Mouse (Mus musculus) liver, embryonic 12.5 days (tissue): ENCODE measurements around the gene Fastkd3. TPM values are rescaled to one million over a fixed set of nuclear protein-coding genes. Genes with fewer than 3 reads are reported as not detected.

Experiments
- ATAC-seq: fragments of 200-750 bp; cut with Nextera tagmentation; 2 replicates; pipeline ENCODE4 v1.8.0; 2017; ENCODE audit warnings: moderate number of reproducible peaks, mild to moderate bottlenecking, moderate library complexity
- H3K27ac ChIP-seq: fragments of 300-500 bp; sonication (generic); 2 replicates; pipeline ENCODE4 v1.5.1; 2016; ENCODE audit warnings: mild to moderate bottlenecking
- H3K27me3 ChIP-seq: fragments of 300-500 bp; sonication (generic); replicated peaks from 2 replicates; pipeline ENCODE4 v1.6.1; 2016; ENCODE audit warnings: mild to moderate bottlenecking, moderate library complexity
- H3K36me3 ChIP-seq: fragments of 300-500 bp; sonication (generic); 2 replicates; pipeline ENCODE4 v1.6.1; 2016; ENCODE audit warnings: mild to moderate bottlenecking, moderate library complexity
- H3K4me1 ChIP-seq: fragments of 300-500 bp; sonication (generic); 2 replicates; pipeline ENCODE4 v1.6.1; 2016
- H3K4me2 ChIP-seq: fragments of 300-500 bp; sonication (generic); 2 replicates; pipeline ENCODE4 v1.6.1; 2016; ENCODE audit warnings: mild to moderate bottlenecking, moderate library complexity
- H3K4me3 ChIP-seq: fragments of 300-500 bp; sonication (generic); 2 replicates; pipeline ENCODE4 v1.5.1; 2016; ENCODE audit warnings: mild to moderate bottlenecking, moderate library complexity
- H3K9ac ChIP-seq: fragments of 300-500 bp; sonication (generic); 2 replicates; pipeline ENCODE4 v1.6.1; 2016; ENCODE audit warnings: mild to moderate bottlenecking, moderate library complexity
- H3K9me3 ChIP-seq: fragments of 300-500 bp; sonication (generic); replicated peaks from 2 replicates; pipeline ENCODE4 v1.6.1; 2016; ENCODE audit warnings: mild to moderate bottlenecking, moderate library complexity
- WGBS: fragments of 180-500 bp; shearing (Covaris S2); methylation state at CpG from one replicate; pipeline ENCODE4 v1.1.7; 2016; ENCODE audit not compliant: insufficient replicate concordance; 5-methylcytosine and 5-hydroxymethylcytosine counted together
- polyA plus RNA-seq: library from polyadenylated mRNA; unstranded; fragments of >200 nt; fragmentation: Nextera tagmentation; extraction: Ambion mirVana; gene quantifications from 2 replicates; pipeline ENCODE4 v1.2.1, GENCODE M21; 2016

Fastkd3 gene
- polyA plus RNA-seq, 1 experiment from 2014 or later, result 22.6 TPM

DNA sequence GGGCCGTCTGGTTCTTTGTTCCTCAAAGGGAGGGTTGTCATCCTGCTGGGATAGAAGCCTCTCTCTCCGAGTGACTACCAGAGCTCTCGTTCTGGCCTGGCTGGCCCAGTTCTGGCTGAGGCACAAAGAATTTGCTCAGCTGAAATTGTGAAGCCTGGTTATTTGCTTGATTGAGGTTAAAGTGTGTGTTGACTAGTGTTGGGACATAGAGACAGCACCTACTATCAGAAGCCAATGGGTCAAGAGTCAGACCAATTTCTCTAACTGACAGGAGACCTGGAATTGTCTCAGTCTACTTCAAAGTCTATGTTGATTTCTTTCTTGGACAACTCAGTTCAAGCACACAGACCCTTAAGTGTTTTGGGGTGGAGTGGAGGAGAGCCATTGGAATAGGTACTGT, 45.0 kb downstream of the Fastkd3 start:
- Histone ChIP-seq H3K4me3 (no peak overlapping the region), H3K36me3 (no peaks in the 10 kb centered on the region), H3K9me3 (peaks cover 8% of the 10 kb centered on the region; the same call in 1 of the 2 replicates), H3K4me1 (no peaks in the 10 kb centered on the region), H3K9ac (no peak overlapping the region), H3K4me2 (no peak overlapping the region), H3K27me3 (no peaks in the 10 kb centered on the region), H3K27ac (no peak overlapping the region)
- 61% methylated on average over 3 of the region's 3 CpGs for WGBS
- ATAC-seq, result no peak

Other genes with a start within 250 kb of the Fastkd3 start
- 23.9 and 24.2 TPM in 2 replicates for gene Mtrr, start 85 bp upstream of the Fastkd3 start, polyA plus RNA-seq
- not detected in 2 replicates for gene 1700001L19Rik, start 15.2 kb downstream of the Fastkd3 start, polyA plus RNA-seq